Mouse (Mus musculus): ENCODE results near the gene Zfp575. TPM values are rescaled to one million over a fixed set of nuclear protein-coding genes. Genes with fewer than 3 reads are reported as not detected.

Zfp575 gene
- polyA plus RNA-seq, 1 experiment from 2014 or later, result 2.9 TPM

DNA sequence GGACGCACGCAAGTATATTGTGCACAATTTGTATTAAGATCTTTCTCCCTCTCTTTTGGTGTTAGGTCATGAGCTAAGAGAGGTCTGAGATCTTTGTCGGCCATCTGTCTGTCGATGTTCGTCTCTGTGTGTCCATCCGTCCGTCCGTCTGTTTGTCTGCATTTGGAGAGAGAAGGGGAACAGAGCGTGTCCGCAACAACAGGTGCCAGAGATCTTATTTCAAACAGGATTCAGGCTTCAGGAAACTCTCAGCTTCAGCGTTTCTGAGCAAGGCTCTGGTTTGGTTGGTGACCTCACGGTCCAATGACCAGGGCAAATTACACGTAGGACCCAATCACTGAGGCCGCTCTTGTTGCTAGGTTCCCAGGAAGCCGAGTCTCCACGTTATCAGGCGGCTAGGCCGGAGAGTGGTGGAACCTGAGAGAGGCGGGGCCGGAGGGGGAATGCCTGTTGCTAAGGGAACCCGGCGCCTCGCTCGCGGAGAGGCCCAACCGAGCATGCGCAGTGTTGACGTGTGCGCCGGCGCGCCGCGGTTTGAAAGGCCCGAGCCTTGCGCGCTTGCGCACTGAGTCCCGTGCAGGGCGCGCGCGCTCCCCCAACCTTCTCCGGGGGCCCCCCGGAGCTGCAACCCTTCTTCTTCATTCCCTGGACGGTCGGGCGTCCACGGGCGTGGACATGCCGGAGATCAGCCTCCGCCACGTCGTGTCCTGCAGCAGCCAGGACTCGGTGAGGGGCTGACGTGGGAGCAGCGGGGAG, 40.6 kb downstream of the Zfp575 start:
- ATAC-seq (ENCODE audit: insufficient read depth), result peak; percentile 99
- WGBS, result under 1% methylated on average over 57 of the region's 57 CpGs
- peak overlapping the region; percentile 67 for H3K27ac ChIP-seq (ENCODE audit: low read depth)
- peaks cover 4% of the 10 kb centered on the region; the same call in 1 of the 2 replicates for H3K4me1 ChIP-seq (ENCODE audit: insufficient read depth)
- H3K36me3 ChIP-seq (ENCODE audit: insufficient read depth), result peaks cover 32% of the 10 kb centered on the region
- H3K9ac ChIP-seq, result peak overlapping the region; percentile 71
- H3K4me3 ChIP-seq (ENCODE audit: low read depth, low read length), result peak overlapping the region; percentile 66
- peak overlapping the region; percentile 81 for H3K4me2 ChIP-seq
- H3K9me3 ChIP-seq (ENCODE audit: low read depth, low read length), result no peaks in the 10 kb centered on the region
- DNase-seq, result peak; percentile 100
- no peak for TF ChIP-seq CTCF (IDR thresholded peaks at IDR 0.05; ENCODE audit: low read depth)
- no peaks in the 10 kb centered on the region for H3K27me3 ChIP-seq (ENCODE audit: insufficient read depth, low read length)

- H3K36me3 ChIP-seq (ENCODE audit: insufficient read depth), result peaks cover 27% of the 10 kb centered on the region
- no peak for DNase-seq
- WGBS, result 35% methylated on average over 13 of the region's 13 CpGs
Observed at GRCm38 (mm10) chr7:24546068-24546614, 41.3 kb downstream of the Zfp575 start, which contains the start of the genes Pinlyp and Xrcc1. Gene Pinlyp (minus strand): TSS chr7:24546118. Gene Xrcc1 (plus strand): TSS chr7:24546289.

GRCm38 (mm10) chr7:24544506-24544905, 42.9 kb downstream of the Zfp575 start:
- Histone ChIP-seq H3K4me1 (ENCODE audit: insufficient read depth) (peaks cover 4% of the 10 kb centered on the region; the same call in 1 of the 2 replicates), H3K27ac (ENCODE audit: low read depth) (no peak overlapping the region), H3K4me3 (ENCODE audit: low read depth, low read length) (no peak overlapping the region), H3K27me3 (ENCODE audit: insufficient read depth, low read length) (no peaks in the 10 kb centered on the region), H3K4me2 (no peak overlapping the region), H3K36me3 (ENCODE audit: insufficient read depth) (peaks cover 11% of the 10 kb centered on the region), H3K9ac (no peak overlapping the region), H3K9me3 (ENCODE audit: low read depth, low read length) (no peaks in the 10 kb centered on the region)
- WGBS, result 79% methylated on average over 2 of the region's 2 CpGs
- peak; percentile 29 for TF ChIP-seq CTCF (IDR thresholded peaks at IDR 0.05; ENCODE audit: low read depth)
- no peak for ATAC-seq (ENCODE audit: insufficient read depth)
- DNase-seq, result peak; percentile 19

More at GRCm38 (mm10) chr7:24546068-24546614, 41.3 kb downstream of the Zfp575 start, which contains the start of the genes Pinlyp and Xrcc1:
- peak within 1 kb of the TSS; percentile 66 for H3K4me3 ChIP-seq (ENCODE audit: low read depth, low read length)
- peak within 1 kb of the TSS; percentile 71 for H3K9ac ChIP-seq
- peak within 1 kb of the TSS; percentile 67 for H3K27ac ChIP-seq (ENCODE audit: low read depth)
- no peaks in the 10 kb centered on the region for H3K27me3 ChIP-seq (ENCODE audit: insufficient read depth, low read length)
- H3K4me2 ChIP-seq, result peak within 1 kb of the TSS; percentile 81
- TF ChIP-seq CTCF (IDR thresholded peaks at IDR 0.05; ENCODE audit: low read depth), result no peak
- H3K4me1 ChIP-seq (ENCODE audit: insufficient read depth), result peaks cover 4% of the 10 kb centered on the region; the same call in 1 of the 2 replicates
- no peaks in the 10 kb centered on the region for H3K9me3 ChIP-seq (ENCODE audit: low read depth, low read length)
- peak; percentile 1; the same call in 1 of the 2 replicates for ATAC-seq (ENCODE audit: insufficient read depth)

- no peak overlapping the region for H3K27ac ChIP-seq (ENCODE audit: low read depth)
- no peak overlapping the region for H3K9ac ChIP-seq
- DNase-seq (no peak), ATAC-seq (ENCODE audit: insufficient read depth) (no peak)
- H3K4me3 ChIP-seq (ENCODE audit: low read depth, low read length), result no peak overlapping the region
- no peaks in the 10 kb centered on the region for H3K27me3 ChIP-seq (ENCODE audit: insufficient read depth, low read length)
- TF ChIP-seq CTCF (IDR thresholded peaks at IDR 0.05; ENCODE audit: low read depth), result no peak
- H3K36me3 ChIP-seq (ENCODE audit: insufficient read depth), result peaks cover 17% of the 10 kb centered on the region
- H3K4me1 ChIP-seq (ENCODE audit: insufficient read depth), result no peaks in the 10 kb centered on the region
- no peaks in the 10 kb centered on the region for H3K9me3 ChIP-seq (ENCODE audit: low read depth, low read length)
- WGBS, result 91% methylated on average over 4 of the region's 4 CpGs
- H3K4me2 ChIP-seq, result no peak overlapping the region
Observed at GRCm38 (mm10) chr7:24539686-24540085, 47.8 kb downstream of the Zfp575 start.

GRCm38 (mm10) chr7:24538701-24539100, 48.7 kb downstream of the Zfp575 start:
- Histone ChIP-seq H3K4me2 (no peak overlapping the region), H3K4me3 (ENCODE audit: low read depth, low read length) (no peak overlapping the region), H3K4me1 (ENCODE audit: insufficient read depth) (no peaks in the 10 kb centered on the region), H3K9ac (no peak overlapping the region), H3K9me3 (ENCODE audit: low read depth, low read length) (no peaks in the 10 kb centered on the region), H3K27me3 (ENCODE audit: insufficient read depth, low read length) (no peaks in the 10 kb centered on the region), H3K36me3 (ENCODE audit: insufficient read depth) (peaks cover 24% of the 10 kb centered on the region), H3K27ac (ENCODE audit: low read depth) (no peak overlapping the region)
- DNase-seq (no peak), ATAC-seq (ENCODE audit: insufficient read depth) (no peak)
- TF ChIP-seq CTCF (IDR thresholded peaks at IDR 0.05; ENCODE audit: low read depth), result no peak
- WGBS, result 77% methylated on average over 5 of the region's 5 CpGs

DNA sequence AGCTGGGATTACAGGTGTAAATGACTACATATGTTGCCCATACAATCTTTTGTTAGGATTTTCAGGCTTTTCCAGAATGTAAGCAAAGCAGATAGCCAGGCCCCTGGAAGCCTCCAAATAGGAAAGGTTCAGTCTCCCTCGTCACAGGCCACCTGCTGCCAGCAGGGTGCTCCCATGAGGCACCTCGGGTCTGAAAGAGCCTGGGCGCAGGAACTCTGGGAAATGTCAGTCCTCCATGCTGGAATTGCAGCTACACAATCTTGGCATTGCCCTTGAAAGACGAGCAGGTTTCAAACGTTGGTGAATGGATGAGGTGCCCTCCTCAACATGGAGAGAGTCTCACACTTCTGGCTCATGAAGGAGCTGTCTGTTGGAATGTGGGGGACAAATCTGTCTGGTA, 49.3 kb downstream of the Zfp575 start:
- Histone ChIP-seq H3K4me1 (ENCODE audit: insufficient read depth) (no peaks in the 10 kb centered on the region), H3K27ac (ENCODE audit: low read depth) (no peak overlapping the region), H3K4me3 (ENCODE audit: low read depth, low read length) (no peak overlapping the region), H3K4me2 (no peak overlapping the region), H3K9me3 (ENCODE audit: low read depth, low read length) (no peaks in the 10 kb centered on the region), H3K9ac (no peak overlapping the region), H3K36me3 (ENCODE audit: insufficient read depth) (peaks cover 30% of the 10 kb centered on the region), H3K27me3 (ENCODE audit: insufficient read depth, low read length) (no peaks in the 10 kb centered on the region)
- ATAC-seq (ENCODE audit: insufficient read depth), result no peak
- DNase-seq, result no peak
- TF ChIP-seq CTCF (IDR thresholded peaks at IDR 0.05; ENCODE audit: low read depth), result no peak
- 43% methylated on average over 5 of the region's 5 CpGs for WGBS

GRCm38 (mm10) chr7:24537591-24537990, 49.9 kb downstream of the Zfp575 start:
- no peaks in the 10 kb centered on the region for H3K9me3 ChIP-seq (ENCODE audit: low read depth, low read length)
- H3K4me2 ChIP-seq, result no peak overlapping the region
- ATAC-seq (ENCODE audit: insufficient read depth), result no peak
- no peak overlapping the region for H3K9ac ChIP-seq
- no peak overlapping the region for H3K4me3 ChIP-seq (ENCODE audit: low read depth, low read length)
- no peak for DNase-seq
- no peaks in the 10 kb centered on the region for H3K27me3 ChIP-seq (ENCODE audit: insufficient read depth, low read length)
- WGBS, result 73% methylated on average over 5 of the region's 5 CpGs
- H3K36me3 ChIP-seq (ENCODE audit: insufficient read depth), result peaks cover 33% of the 10 kb centered on the region
- H3K4me1 ChIP-seq (ENCODE audit: insufficient read depth), result no peaks in the 10 kb centered on the region
- no peak overlapping the region for H3K27ac ChIP-seq (ENCODE audit: low read depth)
- no peak for TF ChIP-seq CTCF (IDR thresholded peaks at IDR 0.05; ENCODE audit: low read depth)

Measured in lung, embryonic 14.5 days (tissue).